Mouse (Mus musculus) kidney, postnatal 0 days (tissue): ENCODE data around the gene Tmem50b. TPM values are rescaled to one million over a fixed set of nuclear protein-coding genes. Genes with fewer than 3 reads are reported as not detected.

Experiments used
- ATAC-seq: fragments of 200-750 bp; cut with Nextera tagmentation; replicated peaks from 2 replicates; pipeline ENCODE4 v1.8.0; 2017; ENCODE audit warnings: low read depth, moderate number of reproducible peaks, moderate TSS enrichment, moderate library complexity; ENCODE audit not compliant: low FRiP score
- DNase-seq: peaks from one replicate; pipeline ENCODE4 v3.0.0-alpha.2; 2016; ENCODE audit warnings: low spot score
- H3K27ac ChIP-seq: fragments of 300-500 bp; sonication (generic); 2 replicates; pipeline ENCODE4 v1.5.1; 2014; ENCODE audit warnings: mild to moderate bottlenecking
- H3K27me3 ChIP-seq: fragments of 300-500 bp; sonication (generic); 2 replicates; pipeline ENCODE4 v1.6.1; 2014; ENCODE audit warnings: low read length, mixed read lengths; ENCODE audit not compliant: insufficient read depth
- H3K36me3 ChIP-seq: fragments of 300-500 bp; sonication (generic); 2 replicates; pipeline ENCODE4 v1.6.1; 2014; ENCODE audit warnings: low read length, mixed read lengths; ENCODE audit not compliant: insufficient read depth
- H3K4me1 ChIP-seq: fragments of 300-500 bp; sonication (generic); replicated peaks from 2 replicates; pipeline ENCODE4 v1.6.1; 2014; ENCODE audit warnings: antibody characterized with exemption, low read length, mixed read lengths; ENCODE audit not compliant: insufficient read depth
- H3K4me2 ChIP-seq: fragments of 300-500 bp; sonication (generic); 2 replicates; pipeline ENCODE4 v1.6.1; 2014; ENCODE audit warnings: mild to moderate bottlenecking, low read length, moderate library complexity, mixed read lengths
- H3K4me3 ChIP-seq: fragments of 300-500 bp; sonication (generic); replicated peaks from 2 replicates; pipeline ENCODE4 v1.5.1; 2014; ENCODE audit warnings: low read depth, low read length
- H3K9ac ChIP-seq: fragments of 300-500 bp; sonication (generic); 2 replicates; pipeline ENCODE4 v1.6.1; 2014; ENCODE audit warnings: low read depth, low read length
- H3K9me3 ChIP-seq: fragments of 300-500 bp; sonication (generic); replicated peaks from 2 replicates; pipeline ENCODE4 v1.6.1; 2016; ENCODE audit warnings: low read length, inconsistent platforms, mixed read lengths
- CTCF ChIP-seq: IDR thresholded peaks from 2 replicates; pipeline ENCODE4 v1.5.1; 2016; ENCODE audit warnings: antibody characterized with exemption, low read depth, mild to moderate bottlenecking, moderate library complexity
- WGBS: fragments of 180-500 bp; shearing (Covaris S2); extraction: QIAGEN DNeasy Blood & Tissue Kit; methylation state at CpG from one replicate; pipeline ENCODE4 v1.1.7; 2014; 5-methylcytosine and 5-hydroxymethylcytosine counted together
- polyA plus RNA-seq: library from polyadenylated mRNA; unstranded; fragments of >200 nt; fragmentation: Nextera tagmentation; extraction: Ambion mirVana; gene quantifications from 2 replicates; pipeline ENCODE4 v1.2.1, GENCODE M21; 2015

The Tmem50b gene
- polyA plus RNA-seq, 1 experiment from 2014 or later = 42.3 TPM

GRCm38 (mm10) chr16:91639636-91640035, 42.0 kb upstream of the Tmem50b start:
- H3K4me2 ChIP-seq = no peak overlapping the region
- TF ChIP-seq CTCF = no peak
- ATAC-seq (no peak), DNase-seq (no peak)
- H3K27ac ChIP-seq = no peak overlapping the region
- no peaks in the 10 kb centered on the region for H3K27me3 ChIP-seq
- peaks cover 61% of the 10 kb centered on the region for H3K36me3 ChIP-seq
- 98% methylated on average over 2 of the region's 2 CpGs for WGBS
- H3K4me1 ChIP-seq = no peaks in the 10 kb centered on the region
- H3K4me3 ChIP-seq = no peak overlapping the region
- no peaks in the 10 kb centered on the region for H3K9me3 ChIP-seq
- H3K9ac ChIP-seq = no peak overlapping the region

GRCm38 (mm10) chr16:91639161-91639560, 41.6 kb upstream of the Tmem50b start:
- Histone ChIP-seq H3K27ac (no peak overlapping the region), H3K27me3 (no peaks in the 10 kb centered on the region)
- WGBS = 90% methylated on average over 5 of the region's 5 CpGs

GRCm38 (mm10) chr16:91633641-91634040, 36.0 kb upstream of the Tmem50b start:
- Histone ChIP-seq H3K4me1 (no peaks in the 10 kb centered on the region), H3K27ac (no peak overlapping the region), H3K4me3 (no peak overlapping the region), H3K27me3 (no peaks in the 10 kb centered on the region), H3K9ac (no peak overlapping the region), H3K36me3 (peaks cover 66% of the 10 kb centered on the region), H3K9me3 (no peaks in the 10 kb centered on the region), H3K4me2 (no peak overlapping the region)
- ATAC-seq (no peak), DNase-seq (no peak)
- no peak for TF ChIP-seq CTCF
- WGBS = 82% methylated on average over 12 of the region's 12 CpGs

More at GRCm38 (mm10) chr16:91639161-91639560, 41.6 kb upstream of the Tmem50b start:
- Histone ChIP-seq H3K9me3 (no peaks in the 10 kb centered on the region), H3K36me3 (peaks cover 61% of the 10 kb centered on the region), H3K4me1 (no peaks in the 10 kb centered on the region), H3K9ac (no peak overlapping the region), H3K4me3 (no peak overlapping the region), H3K4me2 (no peak overlapping the region)
- ATAC-seq (no peak), DNase-seq (no peak)
- TF ChIP-seq CTCF = no peak

GRCm38 (mm10) chr16:91632940-91633339, 35.3 kb upstream of the Tmem50b start:
- H3K36me3 ChIP-seq = peaks cover 65% of the 10 kb centered on the region
- no peak overlapping the region for H3K4me3 ChIP-seq
- H3K9ac ChIP-seq = no peak overlapping the region
- H3K4me1 ChIP-seq = no peaks in the 10 kb centered on the region
- H3K9me3 ChIP-seq = no peaks in the 10 kb centered on the region
- H3K4me2 ChIP-seq = no peak overlapping the region
- no peak for TF ChIP-seq CTCF
- WGBS = 94% methylated on average over 7 of the region's 7 CpGs
- H3K27me3 ChIP-seq = no peaks in the 10 kb centered on the region
- H3K27ac ChIP-seq = no peak overlapping the region
- ATAC-seq (no peak), DNase-seq (no peak)

GRCm38 (mm10) chr16:91632439-91632838, 34.8 kb upstream of the Tmem50b start:
- H3K4me2 ChIP-seq = no peak overlapping the region
- ATAC-seq (no peak), DNase-seq (no peak)
- H3K9ac ChIP-seq = no peak overlapping the region
- TF ChIP-seq CTCF = no peak
- WGBS = 88% methylated on average over 5 of the region's 5 CpGs
- H3K27me3 ChIP-seq = no peaks in the 10 kb centered on the region
- H3K9me3 ChIP-seq = no peaks in the 10 kb centered on the region
- H3K36me3 ChIP-seq = peaks cover 63% of the 10 kb centered on the region
- H3K4me3 ChIP-seq = no peak overlapping the region
- no peak overlapping the region for H3K27ac ChIP-seq
- H3K4me1 ChIP-seq = no peaks in the 10 kb centered on the region

- TF ChIP-seq CTCF = no peak
Measured at GRCm38 (mm10) chr16:91630584-91630983, 33.0 kb upstream of the Tmem50b start.

GRCm38 (mm10) chr16:91629749-91630148, 32.1 kb upstream of the Tmem50b start:
- no peak overlapping the region for H3K4me2 ChIP-seq
- H3K9ac ChIP-seq = no peak overlapping the region
- H3K4me1 ChIP-seq = no peaks in the 10 kb centered on the region
- 94% methylated on average over 4 of the region's 4 CpGs for WGBS
- DNase-seq = no peak
- TF ChIP-seq CTCF = no peak
- H3K27me3 ChIP-seq = no peaks in the 10 kb centered on the region
- H3K27ac ChIP-seq = no peak overlapping the region
- no peaks in the 10 kb centered on the region for H3K9me3 ChIP-seq
- H3K4me3 ChIP-seq = no peak overlapping the region
- no peak for ATAC-seq
- H3K36me3 ChIP-seq = peaks cover 61% of the 10 kb centered on the region

More at GRCm38 (mm10) chr16:91630584-91630983, 33.0 kb upstream of the Tmem50b start:
- Histone ChIP-seq H3K4me2 (no peak overlapping the region), H3K4me3 (no peak overlapping the region), H3K27me3 (no peaks in the 10 kb centered on the region), H3K9ac (no peak overlapping the region), H3K36me3 (peaks cover 57% of the 10 kb centered on the region), H3K27ac (no peak overlapping the region), H3K9me3 (no peaks in the 10 kb centered on the region), H3K4me1 (no peaks in the 10 kb centered on the region)
- ATAC-seq (no peak), DNase-seq (no peak)
- WGBS = 74% methylated on average over 1 of the region's 1 CpGs
